Mouse (Mus musculus): ENCODE results near the gene Lamtor4.
A peak's percentile ranks its signal among the peaks of the same experiment; 100 is the strongest.

Gene Lamtor4

GRCm38 (mm10) chr5:138262001-138262400 lies 6.7 kb downstream of the Lamtor4 start:
- DNase-seq = no peak

DNA sequence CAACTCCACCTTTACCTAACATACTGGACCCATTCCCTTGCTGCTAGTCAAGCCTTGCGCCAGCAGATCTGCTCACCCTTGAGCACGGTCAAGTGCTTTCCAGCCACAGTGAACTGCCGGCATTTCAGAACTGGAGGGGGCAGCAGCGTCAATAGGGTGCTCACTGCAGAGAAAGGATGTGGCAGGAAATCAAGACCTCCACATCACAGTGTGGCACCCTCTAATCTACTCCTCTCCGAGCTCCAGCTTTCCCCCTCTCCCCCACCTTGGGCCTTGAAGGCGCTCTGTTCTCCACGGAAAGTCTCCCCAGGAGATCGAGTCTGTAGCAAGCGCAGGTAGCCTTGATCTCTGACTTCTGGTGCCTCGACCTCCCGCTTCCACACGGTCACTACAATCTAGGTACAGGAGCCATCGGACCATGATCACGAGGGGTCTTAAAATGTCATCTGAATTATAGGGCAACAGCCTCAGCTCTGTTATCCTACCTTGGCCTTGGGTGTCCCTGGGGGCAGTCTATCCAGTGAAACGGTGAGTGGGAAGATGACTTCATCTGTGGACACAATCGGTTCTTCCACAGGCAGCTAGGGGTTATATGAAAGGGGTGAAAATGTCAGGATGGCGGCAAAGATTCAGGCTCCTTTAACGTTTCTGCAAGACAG lies 7.4 kb downstream of the Lamtor4 start:
- DNase-seq = no peak

GRCm38 (mm10) chr5:138263260-138264206 lies 8.3 kb downstream of the Lamtor4 start, which contains the start of gene BC037034:
Gene BC037034, minus strand, starts transcription at chr5:138264033.
- peak; percentile 91 to 93 for DNase-seq

GRCm38 (mm10) chr5:138264207-138264578 lies 8.9 kb downstream of the Lamtor4 start:
- DNase-seq = no peak

DNA sequence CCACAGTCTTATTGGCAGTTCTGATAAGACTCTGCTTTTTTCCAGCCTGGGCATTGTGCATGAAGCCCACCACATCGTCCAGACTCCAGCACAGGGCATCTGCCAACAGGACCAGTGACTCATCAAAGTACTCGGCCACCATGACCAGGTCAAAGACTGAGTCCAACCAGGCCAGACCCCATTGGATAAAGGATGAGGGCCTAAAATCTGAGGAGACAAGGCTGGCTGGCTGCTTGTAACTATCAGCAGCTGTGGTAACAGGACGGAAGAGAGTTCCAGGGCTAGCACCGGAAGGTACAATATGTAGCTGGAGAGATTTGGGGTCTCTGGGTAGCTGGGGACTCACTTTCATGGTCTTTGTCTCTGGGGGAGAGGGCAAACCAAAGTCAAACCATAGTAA lies 10.4 kb downstream of the Lamtor4 start:
- DNase-seq = no peak

- DNase-seq = no peak
These were observed 11.8 kb downstream of the Lamtor4 start for GRCm38 (mm10) chr5:138267114-138267513.

DNA sequence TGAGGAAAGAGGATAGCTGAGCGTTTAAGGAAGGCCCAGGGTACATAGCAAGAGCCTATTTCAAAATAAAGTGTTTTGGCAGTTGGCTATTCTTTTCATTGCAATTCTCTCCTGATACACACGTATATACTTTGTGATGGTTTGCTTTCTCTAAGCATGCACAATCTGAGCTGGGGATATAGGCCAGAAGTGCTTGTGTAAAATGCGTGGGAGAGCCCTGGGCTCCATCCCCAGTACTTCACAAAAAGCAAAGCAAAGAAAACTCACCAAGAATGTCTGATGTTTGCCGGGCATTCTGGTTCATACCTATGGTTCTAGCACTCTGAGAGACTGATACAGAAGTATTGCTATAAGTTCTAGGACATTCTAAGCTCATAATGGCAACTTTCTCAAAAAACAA lies 13.7 kb downstream of the Lamtor4 start:
- no peak for DNase-seq

DNA sequence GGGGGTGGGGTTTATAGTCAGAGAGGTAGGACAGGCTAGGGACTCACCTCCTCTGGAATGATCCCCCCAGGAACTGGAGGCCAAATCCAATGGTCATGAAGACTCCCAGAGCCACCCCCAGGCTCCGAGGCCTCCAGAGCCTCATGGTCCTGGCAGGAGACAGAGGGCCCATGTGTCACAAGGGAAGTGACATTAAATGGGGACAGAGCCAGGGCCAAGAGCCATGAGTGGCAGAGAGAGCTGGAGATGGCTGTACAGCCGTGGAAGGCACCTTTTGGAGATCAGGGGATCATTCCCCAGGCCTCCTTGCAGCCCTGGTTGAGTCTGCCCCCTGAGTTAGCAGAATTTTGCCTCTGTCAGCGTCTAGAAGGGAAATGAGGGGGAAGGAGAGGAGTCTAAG lies 15.9 kb downstream of the Lamtor4 start:
- DNase-seq = no peak

- no peak for DNase-seq
These were observed 17.2 kb downstream of the Lamtor4 start, which contains the start of gene Gal3st4 for GRCm38 (mm10) chr5:138272409-138272923. Gene Gal3st4, minus strand, starts transcription at chr5:138272840.

DNA sequence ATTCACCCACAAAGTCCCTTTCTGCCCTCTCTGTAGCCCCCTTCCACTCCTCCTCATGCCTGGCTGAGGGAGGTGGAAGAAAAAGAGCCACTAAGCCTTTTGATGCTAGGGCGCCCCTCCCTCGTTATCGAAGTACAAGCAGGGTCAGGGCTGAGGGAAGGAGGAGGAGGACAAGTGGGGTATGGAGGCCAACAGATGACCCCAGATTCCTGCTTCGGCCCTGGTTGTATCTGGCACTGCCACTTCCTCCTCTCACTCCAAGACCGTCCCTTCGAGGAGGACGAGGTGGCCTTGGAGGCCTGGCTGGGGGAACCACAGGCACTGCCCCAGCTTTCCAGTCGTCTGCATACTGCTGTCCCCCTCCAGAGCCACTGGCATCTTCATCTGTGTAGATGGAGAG lies 18.9 kb downstream of the Lamtor4 start:
- DNase-seq = no peak

DNA sequence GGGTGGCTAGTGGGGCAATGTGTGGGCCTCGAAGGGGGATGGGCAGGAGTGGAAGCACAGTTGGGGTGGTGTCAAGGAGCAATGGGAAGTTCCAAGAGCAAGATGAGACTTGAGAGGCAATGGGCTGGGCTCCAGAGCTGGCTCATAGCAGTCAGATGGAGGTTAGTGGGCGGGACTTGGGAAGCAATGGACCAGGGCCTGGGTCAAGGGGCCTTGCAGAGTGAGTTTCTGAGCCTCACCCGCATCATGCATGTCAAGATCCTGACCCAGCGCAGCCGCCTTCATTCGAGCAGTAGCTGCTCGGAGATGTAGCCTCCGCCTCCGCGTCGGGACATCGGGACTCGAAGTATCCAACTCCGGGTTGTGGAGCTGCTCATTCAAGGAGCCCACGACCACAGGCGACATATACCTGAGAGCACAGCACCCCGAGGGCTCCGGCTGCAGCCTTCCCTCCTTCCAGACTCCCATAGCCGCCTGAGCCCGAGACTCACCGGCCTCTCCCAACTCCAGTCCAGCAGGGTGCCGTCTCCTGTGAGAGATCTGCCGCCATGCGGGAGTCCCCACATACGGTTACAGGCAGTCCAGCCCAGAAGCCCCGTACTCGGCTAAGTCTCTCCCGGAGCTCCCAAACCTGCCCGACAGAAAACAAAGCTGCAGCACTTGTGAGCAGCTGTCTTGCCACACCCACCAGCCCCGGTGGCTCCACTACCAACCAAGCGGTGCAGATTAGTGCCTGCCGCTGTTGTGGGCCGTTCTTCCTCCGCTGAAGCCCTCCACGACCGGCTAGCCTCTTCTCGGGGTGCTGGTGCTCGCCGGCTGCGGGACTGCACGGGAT lies 20.2 kb downstream of the Lamtor4 start:
- no peak for DNase-seq

DNA sequence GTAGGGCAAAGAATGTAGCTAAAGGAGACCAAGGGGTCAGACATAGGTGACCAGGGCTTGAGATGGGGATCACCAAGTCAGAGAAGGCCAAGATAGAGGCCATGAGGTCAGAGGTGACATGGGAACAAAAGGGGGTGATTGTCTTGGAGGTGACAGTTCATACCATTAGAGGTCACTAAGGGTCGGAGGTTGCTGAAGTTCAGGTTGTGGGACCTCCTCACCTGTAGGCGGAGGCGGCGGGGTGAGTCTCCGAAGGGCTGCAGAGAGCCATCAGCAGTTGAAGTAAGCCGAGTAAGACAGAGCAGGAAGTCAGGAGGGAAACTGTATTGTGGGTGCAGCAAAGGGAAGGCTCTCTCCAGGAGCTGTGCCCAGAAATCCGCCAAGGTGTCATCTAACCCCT lies 22.7 kb downstream of the Lamtor4 start:
- DNase-seq = peak in 1 of 2 experiments; percentile 0

DNA sequence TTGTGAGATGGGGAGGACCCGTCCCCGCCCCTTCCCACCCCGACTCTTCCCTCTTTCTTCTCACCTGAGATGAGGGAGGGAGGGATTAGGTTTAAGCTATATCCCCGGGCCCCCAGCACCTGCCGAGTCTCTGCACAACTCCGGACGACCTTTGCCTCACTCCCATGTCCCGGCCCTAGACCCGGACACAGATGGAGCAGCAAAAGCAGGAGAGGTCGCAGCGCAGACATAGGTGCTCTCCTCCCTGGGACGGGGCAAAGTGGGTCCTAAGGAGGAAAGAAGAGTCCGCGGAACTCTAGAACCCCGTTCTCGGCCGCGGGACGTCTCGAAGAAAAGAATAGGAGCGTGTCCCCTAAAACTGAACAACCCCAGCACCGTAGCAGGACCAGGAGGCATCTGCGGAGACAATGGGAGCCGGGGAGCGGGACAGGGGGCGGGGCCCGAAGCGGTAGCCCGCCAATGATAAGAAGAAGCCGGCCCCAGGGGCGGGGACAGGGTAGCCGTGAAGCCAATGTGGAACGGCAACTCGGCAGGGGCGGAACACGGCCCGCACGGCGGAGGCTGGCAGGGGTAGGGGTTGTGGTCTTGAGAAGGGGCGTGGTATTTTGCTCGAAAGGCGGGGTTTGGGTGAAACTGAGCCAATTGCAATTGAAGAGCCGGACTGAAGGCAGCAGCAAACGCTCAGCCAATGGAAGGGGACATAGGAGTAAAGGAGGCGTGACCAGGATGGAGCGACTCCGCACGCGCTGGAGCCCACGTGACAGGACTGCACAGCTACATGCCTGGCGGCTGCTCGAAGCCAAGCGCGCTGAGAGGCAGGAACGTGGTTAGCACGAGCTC lies 24.5 kb downstream of the Lamtor4 start, which contains the start of the genes Gm43720, Gpc2 and Stag3:
Gene Gm43720, minus strand, starts transcription at position 374 of the 840 bp plus-strand sequence.
Gene Gpc2, minus strand, starts transcription at position 421 of the 840 bp plus-strand sequence.
Gene Stag3, plus strand, starts transcription at position 656 of the 840 bp plus-strand sequence.
- peak; percentile 43 to 63 for DNase-seq

GRCm38 (mm10) chr5:138280425-138280768 lies 25.1 kb downstream of the Lamtor4 start:
- no peak for DNase-seq

DNA sequence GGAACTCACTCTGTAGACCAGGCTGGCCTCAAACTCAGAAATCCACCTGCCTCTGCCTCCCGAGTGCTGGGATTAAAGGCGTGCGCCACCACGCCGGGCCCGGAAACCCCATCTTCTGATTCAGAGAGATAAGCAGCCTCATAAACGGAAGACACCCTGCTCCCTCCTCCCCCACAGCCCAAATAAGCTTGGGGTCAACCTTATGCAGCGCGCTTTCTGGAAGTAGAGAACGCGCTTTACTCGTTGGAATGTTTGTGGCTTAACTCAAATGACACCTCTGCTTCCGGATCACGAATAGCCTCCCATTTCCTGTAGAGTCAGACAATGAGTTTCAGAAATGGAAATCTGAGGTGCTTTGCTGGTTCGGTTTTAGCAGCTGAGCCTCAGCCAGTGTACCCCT lies 25.5 kb downstream of the Lamtor4 start:
- DNase-seq = peak in 1 of 2 experiments; percentile 0

- no peak for DNase-seq
These were observed 26.5 kb downstream of the Lamtor4 start for GRCm38 (mm10) chr5:138281798-138282197.

GRCm38 (mm10) chr5:138283540-138283939 lies 28.3 kb downstream of the Lamtor4 start:
- no peak for DNase-seq

DNA sequence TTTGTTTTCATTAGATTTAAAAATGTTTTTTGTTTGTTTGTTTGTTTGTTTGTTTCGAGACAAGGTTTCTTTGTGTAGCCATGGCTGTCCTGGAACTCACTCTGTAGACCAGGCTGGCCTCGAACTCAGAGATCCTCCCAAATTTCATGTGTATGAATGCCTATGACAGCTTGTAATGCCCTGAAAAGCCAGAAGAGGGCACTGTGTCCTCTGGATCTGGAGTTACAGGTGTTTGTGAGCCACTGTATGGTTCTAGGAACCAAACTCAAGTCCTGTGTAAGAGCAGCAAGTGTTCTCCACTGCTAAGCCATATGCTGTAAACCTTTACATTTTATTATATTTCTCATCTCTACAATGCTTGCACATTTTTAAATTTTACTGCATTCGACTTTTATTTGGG lies 32.6 kb downstream of the Lamtor4 start:
- DNase-seq = no peak

- no peak for DNase-seq
These were observed 36.4 kb downstream of the Lamtor4 start for GRCm38 (mm10) chr5:138291638-138292037.

DNA sequence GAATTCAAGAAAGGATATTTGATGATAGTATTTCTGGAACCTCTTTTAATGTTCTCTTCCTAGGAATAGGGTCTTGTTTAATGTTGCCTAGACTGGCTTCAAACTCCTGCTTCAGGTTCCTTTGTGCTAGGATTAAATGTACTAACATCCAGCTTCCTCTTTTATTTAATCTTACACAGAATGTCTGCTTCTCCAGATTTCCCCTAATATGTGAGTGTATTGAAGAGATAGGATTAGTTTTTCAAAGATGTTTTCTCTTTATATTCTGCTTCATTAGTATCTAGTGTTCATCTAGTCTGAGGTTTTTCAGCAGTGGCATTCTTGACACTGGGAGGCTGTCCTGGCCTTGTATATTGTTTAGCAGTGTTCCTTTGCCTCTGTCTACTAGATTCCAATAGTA lies 38.9 kb downstream of the Lamtor4 start:
- no peak for DNase-seq

DNA sequence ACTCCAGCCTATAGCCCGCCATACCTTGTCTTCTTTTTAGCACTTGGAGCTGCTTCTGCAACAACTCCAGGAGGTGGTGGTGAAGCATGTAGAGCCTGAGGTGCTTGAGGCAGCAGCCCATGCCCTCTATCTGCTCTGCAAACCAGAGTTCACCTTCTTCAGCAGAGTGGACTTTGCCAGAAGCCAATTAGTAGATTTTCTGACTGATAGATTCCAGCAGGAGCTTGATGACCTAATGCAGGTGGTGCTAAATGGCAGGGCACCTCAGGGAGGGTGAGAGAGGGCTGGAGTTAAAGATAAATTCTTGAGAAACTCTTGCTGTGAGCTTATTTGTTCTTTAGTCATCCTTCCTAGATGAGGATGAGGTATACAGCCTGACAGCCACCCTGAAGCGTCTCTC lies 44.3 kb downstream of the Lamtor4 start:
- no peak for DNase-seq

Data from cerebellum, postnatal 36 days (tissue).